Mouse (Mus musculus) myocyte (in vitro differentiated cells): ENCODE data around the gene Lancl2. TPM values are rescaled to one million over a fixed set of nuclear protein-coding genes. Genes with fewer than 3 reads are reported as not detected.

Source experiments
- H3K27me3 ChIP-seq: one replicate; pipeline ENCODE4 v1.6.1; 2011; ENCODE audit not compliant: control insufficient read depth, insufficient read depth, insufficient read length
- H3K36me3 ChIP-seq: one replicate; pipeline ENCODE4 v1.6.1; 2011; ENCODE audit not compliant: control insufficient read depth, insufficient read depth
- H3K4me2 ChIP-seq: one replicate; pipeline ENCODE4 v1.6.1; 2011; ENCODE audit warnings: low read depth, control low read depth
- H3K4me3 ChIP-seq: one replicate; pipeline ENCODE4 v1.5.1; 2011; ENCODE audit warnings: mild to moderate bottlenecking, control low read depth, moderate library complexity
- H3K79me2 ChIP-seq: one replicate; pipeline ENCODE4 v1.6.1; 2011; ENCODE audit not compliant: control insufficient read depth, insufficient read depth
- H3ac ChIP-seq: one replicate; pipeline ENCODE4 v1.6.1; 2011; ENCODE audit not compliant: control insufficient read depth, insufficient read length
- CEBPB ChIP-seq: IDR thresholded peaks from 2 replicates; pipeline ENCODE4 v1.6.1; 2011; ENCODE audit warnings: mild to moderate bottlenecking, moderate library complexity; ENCODE audit not compliant: poor library complexity, insufficient read depth, severe bottlenecking
- E2F4 ChIP-seq: IDR thresholded peaks from one replicate; pipeline ENCODE4 v1.6.1; 2011; ENCODE audit warnings: mild to moderate bottlenecking, control low read depth, moderate library complexity; ENCODE audit not compliant: insufficient read depth
- MAX ChIP-seq: IDR thresholded peaks from one replicate; pipeline ENCODE4 v1.6.1; 2011; ENCODE audit warnings: low read depth, mild to moderate bottlenecking, control low read depth
- MYOD1 ChIP-seq, 3 experiments: IDR thresholded peaks; one replicate each; pipeline ENCODE4 v1.6.1; 2011; ENCODE audit warnings: control low read depth in 2 of 3, low read depth in 2 of 3, mild to moderate bottlenecking in 2 of 3, moderate library complexity in 1 of 3; ENCODE audit not compliant: insufficient read length in 2 of 3, control insufficient read depth in 1 of 3
- MYOG ChIP-seq, 3 experiments: IDR thresholded peaks; one replicate each; pipeline ENCODE4 v1.6.1; 2011; ENCODE audit warnings: control low read depth in 2 of 3, low read depth in 2 of 3, mild to moderate bottlenecking in 2 of 3; ENCODE audit not compliant: insufficient read length in 2 of 3, control insufficient read depth in 1 of 3, insufficient read depth in 1 of 3
- POLR2A ChIP-seq: IDR thresholded peaks from one replicate; pipeline ENCODE4 v1.6.1; 2011; ENCODE audit warnings: low read depth, mild to moderate bottlenecking, control low read depth, moderate library complexity; ENCODE audit not compliant: insufficient read length
- POLR2AphosphoS2 ChIP-seq: IDR thresholded peaks from one replicate; pipeline ENCODE4 v1.6.1; 2011; ENCODE audit warnings: low read depth, control low read depth; ENCODE audit not compliant: insufficient read length
- REST ChIP-seq: IDR thresholded peaks from one replicate; pipeline ENCODE4 v1.6.1; 2011; ENCODE audit warnings: mild to moderate bottlenecking, control low read depth, moderate library complexity; ENCODE audit not compliant: insufficient read depth, insufficient read length
- SRF ChIP-seq: IDR thresholded peaks from one replicate; pipeline ENCODE4 v1.6.1; 2011; ENCODE audit warnings: low read depth; ENCODE audit not compliant: control insufficient read depth, insufficient read length
- TCF12 ChIP-seq: IDR thresholded peaks from one replicate; pipeline ENCODE4 v1.6.1; 2011; ENCODE audit warnings: mild to moderate bottlenecking, control low read depth; ENCODE audit not compliant: poor library complexity, insufficient read depth, severe bottlenecking
- TCF3 ChIP-seq: IDR thresholded peaks from one replicate; pipeline ENCODE4 v1.6.1; 2011; ENCODE audit warnings: low read depth, control low read depth; ENCODE audit not compliant: insufficient read length
- USF1 ChIP-seq: IDR thresholded peaks from one replicate; pipeline ENCODE4 v1.6.1; 2011; ENCODE audit warnings: low read depth, mild to moderate bottlenecking, control low read depth, moderate library complexity
- polyA plus RNA-seq: library from polyadenylated mRNA; unstranded; fragments of >200 nt; fragmentation: generic; extraction: Trizol; gene quantifications from one replicate; pipeline ENCODE4 v1.2.1, GENCODE M21; 2012; ENCODE audit warnings: missing spikeins

Gene Lancl2
- polyA plus RNA-seq = 5.8 TPM

DNA sequence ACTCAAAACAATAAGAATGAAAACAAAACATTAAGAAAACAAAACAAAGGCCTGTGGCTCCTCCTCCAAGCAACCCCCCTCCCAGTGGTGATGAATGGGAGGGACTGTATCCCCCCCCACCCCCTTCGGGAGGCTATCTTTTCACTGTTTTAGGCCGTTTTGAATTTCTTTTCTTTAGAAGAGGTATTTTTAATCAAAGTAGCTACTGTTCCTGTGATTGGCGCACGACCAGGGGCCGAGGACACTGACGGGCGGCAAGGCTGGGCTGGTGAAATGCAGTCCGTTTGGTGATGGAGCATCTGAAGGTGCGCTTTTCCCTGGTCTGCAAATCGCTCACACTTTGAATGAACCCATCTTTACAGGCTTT lies at the start of gene Lancl2:
Lancl2 (plus strand) TSS at position 165 of the 367 bp plus-strand sequence.
- Histone ChIP-seq H3ac (peak within 1 kb of the TSS; percentile 28), H3K4me3 (peak within 1 kb of the TSS; percentile 78), H3K79me2 (peaks cover 8% of the 10 kb centered on the region), H3K4me2 (peak within 1 kb of the TSS; percentile 74), H3K27me3 (no peaks in the 10 kb centered on the region), H3K36me3 (no peaks in the 10 kb centered on the region)
- TF ChIP-seq USF1 (no peak), TCF12 (no peak), E2F4 (no peak), TCF3 (no peak), CEBPB (no peak), POLR2A (no peak), POLR2AphosphoS2 (no peak), MYOG (IDR thresholded peaks at IDR 0.05; ENCODE audit: control insufficient read depth in 1 of 3, insufficient read depth in 1 of 3, insufficient read length in 2 of 3, low read depth in 2 of 3) (no peak), SRF (no peak), MYOD1 (IDR thresholded peaks at IDR 0.05; ENCODE audit: control insufficient read depth in 1 of 3, insufficient read length in 2 of 3, low read depth in 2 of 3) (no peak)

DNA sequence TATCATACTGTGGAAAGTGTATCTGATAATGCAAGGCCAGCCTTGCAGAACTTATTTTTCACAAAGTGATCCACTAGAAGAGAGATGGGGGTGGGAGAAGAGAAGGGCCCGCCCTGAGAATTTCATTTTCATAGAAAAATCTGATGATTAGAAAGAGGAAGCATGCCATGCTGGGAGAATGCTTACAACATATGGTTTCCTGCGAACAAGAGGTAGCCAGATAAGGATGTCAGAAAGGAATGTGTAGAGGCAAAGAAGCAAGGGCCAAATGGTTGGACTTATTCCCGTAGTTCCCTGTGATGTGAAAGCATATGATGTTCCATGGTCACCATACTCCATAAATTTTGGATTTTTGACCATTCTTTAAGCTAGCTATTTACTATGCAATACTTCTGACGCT lies 41.0 kb upstream of the Lancl2 start:
- H3K4me3 ChIP-seq = no peak overlapping the region
- H3K4me2 ChIP-seq = no peak overlapping the region
- no peaks in the 10 kb centered on the region for H3K79me2 ChIP-seq
- H3K27me3 ChIP-seq = no peaks in the 10 kb centered on the region
- H3ac ChIP-seq = no peak overlapping the region
- no peak for TF ChIP-seq MYOG (IDR thresholded peaks at IDR 0.05; ENCODE audit: control insufficient read depth in 1 of 3, insufficient read depth in 1 of 3, insufficient read length in 2 of 3, low read depth in 2 of 3)
- no peak for TF ChIP-seq E2F4
- no peak for TF ChIP-seq POLR2AphosphoS2
- TF ChIP-seq POLR2A = no peak
- TF ChIP-seq REST = no peak
- no peak for TF ChIP-seq TCF3
- TF ChIP-seq CEBPB = no peak
- TF ChIP-seq MYOD1 (IDR thresholded peaks at IDR 0.05; ENCODE audit: control insufficient read depth in 1 of 3, insufficient read length in 2 of 3, low read depth in 2 of 3) = no peak
- TF ChIP-seq MAX = no peak
- TF ChIP-seq TCF12 = no peak
- no peak for TF ChIP-seq SRF
- TF ChIP-seq USF1 = no peak
- no peaks in the 10 kb centered on the region for H3K36me3 ChIP-seq

DNA sequence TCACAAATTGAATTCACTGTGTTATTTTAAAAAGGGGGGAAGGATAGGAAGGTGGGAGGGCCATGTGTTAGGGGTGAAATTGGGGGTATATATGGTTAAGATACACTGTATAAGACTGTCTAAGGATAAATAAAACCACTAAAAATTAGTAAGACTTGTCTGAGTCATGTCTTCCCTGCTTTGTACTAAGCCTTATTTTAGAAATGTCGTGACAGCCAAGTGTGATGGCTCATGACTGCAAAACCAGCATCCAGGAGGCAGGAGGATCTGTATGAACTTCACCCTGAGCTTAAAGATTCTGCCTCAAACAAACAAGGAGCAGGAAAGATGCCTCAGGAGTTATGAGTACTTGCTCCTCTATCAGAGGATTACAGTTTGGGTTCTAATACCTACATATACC lies 18.2 kb upstream of the Lancl2 start:
- Histone ChIP-seq H3K4me3 (no peak overlapping the region), H3ac (no peak overlapping the region), H3K27me3 (no peaks in the 10 kb centered on the region), H3K79me2 (no peaks in the 10 kb centered on the region), H3K36me3 (no peaks in the 10 kb centered on the region), H3K4me2 (no peak overlapping the region)
- TF ChIP-seq CEBPB (no peak), POLR2AphosphoS2 (no peak), TCF12 (no peak), MAX (no peak), REST (no peak), POLR2A (no peak), TCF3 (no peak), SRF (no peak), USF1 (no peak), MYOD1 (IDR thresholded peaks at IDR 0.05; ENCODE audit: control insufficient read depth in 1 of 3, insufficient read length in 2 of 3, low read depth in 2 of 3) (no peak), E2F4 (no peak), MYOG (IDR thresholded peaks at IDR 0.05; ENCODE audit: control insufficient read depth in 1 of 3, insufficient read depth in 1 of 3, insufficient read length in 2 of 3, low read depth in 2 of 3) (no peak)

DNA sequence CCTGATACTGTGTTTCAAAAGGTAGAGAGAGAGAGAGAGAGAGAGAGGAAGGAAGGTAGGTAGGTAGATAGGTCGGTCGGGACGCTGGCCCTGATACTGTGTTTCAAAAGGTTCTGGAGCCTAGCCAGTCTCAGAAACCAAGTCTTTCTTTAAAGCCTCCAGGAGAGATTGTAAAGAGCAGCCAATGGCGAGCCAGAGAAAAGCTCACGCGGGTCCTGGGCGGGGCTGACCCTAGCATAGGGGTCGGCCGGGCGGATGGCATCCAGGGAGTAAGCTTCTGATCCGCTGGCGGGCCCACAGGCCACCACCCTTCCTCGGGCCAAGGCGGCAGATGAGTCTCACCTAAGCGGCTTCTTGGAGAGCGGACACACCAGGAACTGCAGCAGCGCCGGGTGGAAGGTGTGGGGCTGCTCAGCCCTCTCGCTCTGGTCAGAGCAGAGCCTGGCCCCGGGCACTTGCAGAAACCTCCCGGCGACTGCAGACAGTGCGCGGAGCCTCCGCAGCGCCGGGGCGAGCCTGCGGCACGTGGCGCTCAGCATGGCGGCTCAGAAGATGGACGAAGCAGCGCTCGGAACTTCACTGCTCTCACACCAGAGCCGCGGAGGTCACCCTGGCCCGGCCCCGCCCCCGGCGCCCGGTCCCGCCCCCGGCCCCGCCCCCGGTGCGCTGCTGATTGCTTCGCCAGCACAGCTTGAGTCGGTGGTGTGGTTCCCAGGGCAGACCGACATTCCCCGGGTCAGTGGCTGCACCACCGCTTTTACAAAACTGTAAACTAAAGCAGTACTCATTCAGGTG lies 10.7 kb upstream of the Lancl2 start, which contains the start of gene Pyurf:
Pyurf (minus strand) TSS at position 612 of the 795 bp plus-strand sequence.
- H3K27me3 ChIP-seq = no peaks in the 10 kb centered on the region
- peaks cover 10% of the 10 kb centered on the region for H3K79me2 ChIP-seq
- peak within 1 kb of the TSS; percentile 59 for H3K4me3 ChIP-seq
- H3K36me3 ChIP-seq = no peaks in the 10 kb centered on the region
- TF ChIP-seq POLR2A (peak; percentile 89), MYOG (IDR thresholded peaks at IDR 0.05; ENCODE audit: control insufficient read depth in 1 of 3, insufficient read depth in 1 of 3, insufficient read length in 2 of 3, low read depth in 2 of 3) (no peak), POLR2AphosphoS2 (peak; percentile 90), TCF12 (no peak), MAX (no peak), USF1 (peak; percentile 83)
- peak within 1 kb of the TSS; percentile 8 for H3ac ChIP-seq
- peak within 1 kb of the TSS; percentile 85 for H3K4me2 ChIP-seq

DNA sequence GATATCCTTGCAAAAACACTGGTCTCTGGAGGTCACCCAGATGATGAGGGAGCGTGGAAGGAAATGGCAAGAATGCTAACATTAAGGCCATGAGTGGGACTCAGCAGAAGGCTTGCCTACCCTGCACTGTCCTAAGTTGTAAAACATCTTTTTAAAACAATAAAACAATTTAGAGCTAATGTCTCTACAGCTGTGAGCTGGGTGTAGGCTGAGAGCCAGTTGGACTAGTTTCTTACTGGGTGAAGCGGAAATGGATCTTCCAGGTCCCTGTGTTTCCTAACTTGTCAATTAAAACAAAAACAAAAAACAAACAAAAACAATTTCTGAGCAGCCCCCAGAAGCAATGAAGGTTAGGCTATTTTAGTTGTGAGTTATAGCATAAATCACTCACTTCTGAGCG lies 9.2 kb upstream of the Lancl2 start:
- Histone ChIP-seq H3K27me3 (no peaks in the 10 kb centered on the region), H3K79me2 (peaks cover 10% of the 10 kb centered on the region), H3K36me3 (no peaks in the 10 kb centered on the region), H3K4me2 (no peak overlapping the region), H3ac (no peak overlapping the region), H3K4me3 (no peak overlapping the region)
- TF ChIP-seq SRF (no peak), POLR2A (no peak), TCF3 (no peak), MYOG (IDR thresholded peaks at IDR 0.05; ENCODE audit: control insufficient read depth in 1 of 3, insufficient read depth in 1 of 3, insufficient read length in 2 of 3, low read depth in 2 of 3) (no peak), USF1 (no peak), TCF12 (no peak), REST (no peak), MYOD1 (IDR thresholded peaks at IDR 0.05; ENCODE audit: control insufficient read depth in 1 of 3, insufficient read length in 2 of 3, low read depth in 2 of 3) (no peak), CEBPB (no peak), E2F4 (no peak), MAX (no peak), POLR2AphosphoS2 (no peak)
